Mouse (Mus musculus) heart, postnatal 0 days (tissue): ENCODE data around the gene Tm7sf2.

ENCODE experiments used
- CTCF ChIP-seq: IDR thresholded peaks from 2 replicates; pipeline ENCODE4 v1.5.1; 2016; ENCODE audit warnings: antibody characterized with exemption, control low read depth, low read depth
- EP300 ChIP-seq: IDR thresholded peaks from 2 replicates; pipeline ENCODE4 v1.6.1; 2016; ENCODE audit warnings: antibody characterized with exemption, low read depth

DNA sequence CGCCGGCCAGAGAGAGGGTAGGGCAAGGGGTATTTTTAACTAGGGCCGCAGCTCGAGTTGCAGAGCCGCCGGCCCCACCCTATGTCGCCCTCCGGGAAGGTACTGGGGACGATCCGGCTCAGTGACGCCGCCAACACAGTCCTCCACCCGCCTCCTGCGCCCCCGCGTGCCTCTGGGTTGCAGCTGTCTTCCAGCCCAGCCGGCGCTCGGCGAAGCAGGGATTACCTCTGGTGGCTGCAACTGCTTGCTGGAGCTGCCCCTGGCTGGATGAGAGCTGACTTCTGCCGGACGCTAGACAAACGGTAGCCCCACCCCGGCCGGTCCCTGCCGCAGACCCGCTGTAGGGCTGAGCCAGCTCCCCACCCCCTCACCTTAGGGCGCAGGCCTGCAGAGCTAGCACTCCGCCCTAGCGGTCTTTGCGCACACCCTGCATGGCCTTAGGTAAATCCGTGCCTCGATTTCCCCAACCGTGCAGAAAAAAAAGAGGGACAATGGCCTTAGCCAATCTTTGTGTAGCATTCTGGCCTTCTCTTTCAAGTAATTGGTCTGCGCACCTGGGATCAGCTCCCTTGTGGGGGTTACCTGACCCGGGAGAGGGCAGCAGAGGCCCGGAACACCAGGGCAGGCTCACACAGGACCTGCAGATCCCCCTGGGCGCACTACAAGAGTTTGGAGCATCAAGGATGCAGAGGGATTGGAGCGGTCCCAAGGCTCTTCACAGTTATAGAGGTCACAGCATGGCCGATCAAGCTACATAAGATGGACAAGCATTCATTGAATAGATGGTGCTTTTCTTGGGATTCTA is 52.5 kb downstream of the Tm7sf2 start, which contains the start of gene Capn1:
- peak; percentile 1; the same call in 1 of the 2 replicates for TF ChIP-seq CTCF
- no peak for TF ChIP-seq EP300
